Mouse (Mus musculus): Measurements from ENCODE around the gene Trap1a.
A peak's percentile ranks its signal among the peaks of the same experiment; 100 is the strongest.
"Not testable (repeated sequence)": the region's sequence is repeated elsewhere in the genome, so short reads cannot be mapped to it uniquely, and the experiment has no call there.

Gene Trap1a

DNA sequence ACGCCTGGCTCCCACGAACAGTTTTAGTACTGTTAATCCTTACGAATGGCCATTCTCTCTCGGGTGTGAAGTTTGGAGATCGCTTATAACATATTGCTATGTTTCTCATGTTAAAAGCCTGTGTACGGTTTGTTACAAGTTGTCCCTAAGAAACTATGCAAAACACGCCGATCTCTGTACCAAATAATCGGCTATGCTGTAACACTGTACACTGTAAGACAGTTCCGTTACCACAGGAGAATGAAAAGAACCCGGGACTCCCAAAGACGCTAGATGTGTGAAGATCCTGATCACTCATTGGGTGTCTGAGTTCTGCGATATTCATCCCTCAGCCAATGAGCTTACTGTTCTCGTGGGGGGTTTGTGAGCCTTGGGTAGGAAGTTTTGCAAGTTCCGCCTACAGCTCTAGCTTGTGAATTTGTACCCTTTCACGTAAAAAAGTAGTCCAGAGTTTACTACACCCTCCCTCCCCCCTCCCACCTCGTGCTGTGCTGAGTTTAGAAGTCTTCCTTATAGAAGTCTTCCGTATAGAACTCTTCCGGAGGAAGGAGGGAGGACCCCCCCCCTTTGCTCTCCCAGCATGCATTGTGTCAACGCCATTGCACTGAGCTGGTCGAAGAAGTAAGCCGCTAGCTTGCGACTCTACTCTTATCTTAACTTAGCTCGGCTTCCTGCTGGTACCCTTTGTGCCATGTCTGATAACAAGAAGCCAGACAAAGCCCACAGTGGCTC, at the start of gene Trap1a:
Gene Trap1a (plus strand): TSS at position 421 of the 732 bp plus-strand sequence.
- DNase-seq (ENCODE audit: low spot score in 2 of 2): no peak

DNA sequence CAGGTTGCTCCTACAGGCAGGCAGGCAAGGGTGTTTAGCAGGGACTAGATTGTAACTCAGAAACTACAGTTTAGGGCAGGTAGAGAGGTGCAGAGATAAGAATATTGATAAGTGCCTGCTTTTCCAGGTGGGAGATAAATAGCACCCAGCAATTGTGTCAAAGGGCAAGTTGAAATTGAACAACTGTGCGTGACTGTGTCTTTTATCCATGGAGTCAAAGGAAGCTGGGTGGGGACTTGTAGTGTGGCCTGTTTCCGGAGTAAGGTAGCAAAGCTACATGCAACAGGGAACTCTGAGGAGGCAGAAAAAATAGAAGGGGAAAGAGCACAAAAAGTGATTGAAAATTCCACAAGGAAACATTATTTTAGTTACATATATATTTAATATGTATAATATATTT, 40.4 kb upstream of the Trap1a start:
- no peak for DNase-seq (ENCODE audit: low spot score in 2 of 2)

DNA sequence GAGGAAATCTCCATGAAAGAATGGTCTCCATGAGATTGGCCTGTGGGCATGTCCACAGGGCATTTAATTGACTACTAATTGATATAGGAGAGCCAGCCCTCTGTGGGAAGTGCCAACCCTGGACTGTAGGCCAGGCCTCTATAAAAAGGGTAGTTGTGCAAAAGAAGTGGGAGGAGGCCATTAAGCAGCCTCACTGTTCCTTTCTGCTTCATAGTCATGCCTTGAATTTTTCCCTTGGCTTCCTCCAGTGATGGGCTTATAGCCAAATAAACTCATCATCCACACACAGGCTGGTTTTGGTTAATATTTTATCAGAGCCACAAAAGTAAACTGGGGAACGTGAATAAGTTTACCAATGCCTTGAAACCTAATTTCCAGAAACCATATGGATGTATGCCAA, 38.2 kb upstream of the Trap1a start:
- DNase-seq (ENCODE audit: low spot score in 2 of 2): no peak

DNA sequence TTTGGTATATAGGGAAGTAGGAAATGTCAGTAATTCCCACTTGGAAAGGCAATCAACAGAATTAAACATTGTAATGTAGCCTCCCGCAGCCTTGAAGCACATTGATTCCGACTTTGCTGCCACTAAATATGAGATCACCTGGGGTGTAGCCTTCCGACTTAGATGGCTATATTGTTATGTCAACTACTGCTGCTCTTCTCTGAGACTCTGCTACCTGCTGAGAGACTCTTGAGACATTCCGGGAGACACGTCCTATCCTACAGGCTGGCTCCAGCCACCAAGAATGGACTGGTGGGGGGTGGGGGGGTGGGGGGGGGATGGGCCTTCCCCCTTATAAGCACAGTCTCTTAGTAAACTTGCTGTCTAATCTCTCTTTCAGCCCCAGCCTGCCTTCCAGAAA, 16.1 kb upstream of the Trap1a start:
- DNase-seq (ENCODE audit: low spot score in 2 of 2): not testable (repeated sequence)

DNA sequence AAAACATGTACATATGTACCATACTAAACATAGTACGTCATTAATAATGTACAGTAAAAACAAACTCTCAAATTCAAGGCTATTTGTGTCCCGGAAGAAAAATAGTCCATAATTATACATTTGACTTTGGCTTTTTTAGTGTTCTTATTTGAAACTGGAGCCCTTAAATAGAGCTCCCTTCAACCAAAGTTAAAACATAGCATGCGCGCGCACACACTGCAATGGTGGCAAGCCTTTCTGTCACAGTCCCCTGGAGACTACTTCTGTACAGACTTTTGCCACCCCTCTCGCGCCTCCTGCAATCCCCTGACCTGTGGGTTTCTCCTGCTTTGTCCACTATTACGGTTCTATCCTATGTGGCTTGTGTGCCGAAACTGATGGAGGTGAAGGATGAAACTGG, 900 bp upstream of the Trap1a start:
- DNase-seq (ENCODE audit: low spot score in 2 of 2): no peak

DNA sequence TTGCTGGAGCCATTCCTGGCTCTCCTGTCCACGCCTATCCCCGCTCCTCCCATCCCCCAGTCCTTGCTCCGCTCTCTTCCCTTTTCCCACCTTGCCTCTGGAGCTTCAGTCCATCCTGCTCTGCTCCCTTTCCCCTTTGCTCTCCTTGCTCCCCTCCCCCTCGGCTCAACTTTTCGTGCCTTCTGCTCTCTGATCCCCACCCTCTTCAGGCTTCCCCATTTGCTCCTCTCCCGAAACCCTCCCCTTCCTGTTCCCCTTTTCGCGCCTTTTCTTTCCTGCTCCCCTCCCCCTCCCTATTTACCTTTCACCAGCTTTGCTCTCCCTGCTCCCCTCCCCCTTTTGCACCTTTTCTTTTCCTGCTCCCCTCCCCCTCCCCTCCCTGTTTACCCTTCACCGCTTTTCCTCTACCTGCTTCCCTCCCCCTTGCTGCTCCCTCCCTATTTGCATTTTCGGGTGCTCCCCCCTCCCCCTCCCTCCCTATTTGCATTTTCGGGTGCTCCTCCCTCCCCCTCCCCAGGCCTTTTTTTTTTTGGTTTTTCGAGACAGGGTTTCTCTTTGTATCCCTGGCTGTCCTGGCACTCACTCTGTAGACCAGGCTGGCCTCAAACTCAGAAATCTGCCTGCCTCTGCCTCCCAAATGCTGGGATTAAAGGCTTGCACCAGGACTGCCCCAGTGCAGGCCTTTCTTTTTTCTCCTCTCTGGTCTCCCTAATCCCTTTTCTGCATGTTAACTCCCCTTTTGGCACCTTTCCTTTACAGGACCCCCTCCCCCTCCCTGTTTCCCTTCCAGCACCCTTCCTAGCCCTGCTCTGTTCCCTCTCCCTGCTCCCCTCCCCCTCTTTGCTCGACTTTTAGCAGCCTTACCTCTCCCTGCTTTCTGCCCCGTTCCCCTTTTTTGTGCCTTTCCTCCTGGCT, 1.3 kb downstream of the Trap1a start:
- no peak for DNase-seq (ENCODE audit: low spot score in 2 of 2)

DNA sequence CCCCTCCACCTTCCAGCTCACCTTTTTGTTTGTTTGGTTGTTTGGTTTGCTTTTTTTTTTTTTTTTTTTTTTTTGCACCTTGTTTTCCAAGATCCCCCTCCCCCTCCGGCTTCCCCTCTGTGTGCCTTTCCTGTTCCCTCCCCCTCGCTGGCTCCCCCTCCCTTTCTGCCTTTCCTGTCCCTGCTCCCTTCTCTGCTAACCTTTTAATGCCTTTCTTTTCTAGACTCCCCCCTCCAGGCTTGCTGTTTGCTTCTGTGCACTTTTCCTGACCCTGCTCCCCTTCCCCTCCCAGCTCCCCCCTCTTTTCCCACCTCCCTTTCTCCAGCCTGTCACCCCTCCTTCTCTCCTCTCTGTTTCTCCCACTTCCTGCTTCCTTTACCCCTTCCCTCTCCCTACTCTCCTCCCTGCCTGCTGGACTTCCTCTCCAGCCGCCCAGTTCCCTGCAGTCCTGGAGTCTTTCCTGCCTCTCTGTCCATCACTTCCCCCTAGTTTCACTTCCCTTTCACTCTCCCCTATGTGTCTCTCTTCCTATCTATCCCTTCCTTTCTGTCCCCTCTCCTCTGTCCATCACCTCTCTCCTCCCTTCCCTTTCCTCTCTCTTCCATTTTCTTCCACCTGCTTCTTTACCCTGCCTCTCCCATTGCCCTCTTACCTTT, 2.1 kb downstream of the Trap1a start:
- DNase-seq (ENCODE audit: low spot score in 2 of 2): no peak

DNA sequence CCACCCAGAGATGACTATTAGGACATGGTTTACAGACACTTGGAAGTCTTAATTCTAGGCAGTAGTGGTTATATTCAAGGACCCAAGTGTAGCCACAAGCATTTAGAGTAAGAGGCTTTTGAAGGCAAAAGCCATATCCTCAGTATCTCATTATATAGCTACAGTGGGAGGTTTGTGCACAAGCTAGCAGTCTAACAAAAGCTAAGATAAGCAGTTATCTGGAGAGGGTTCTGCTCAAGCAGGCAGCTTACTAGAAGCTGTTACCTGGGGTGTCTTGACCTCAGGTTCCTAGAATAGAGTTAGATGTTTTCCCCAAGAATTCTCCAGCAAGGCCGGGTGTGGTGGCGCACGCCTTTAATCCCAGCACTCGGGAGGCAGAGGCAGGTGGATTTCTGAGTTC, 6.1 kb downstream of the Trap1a start:
- DNase-seq (ENCODE audit: low spot score in 2 of 2): no peak

DNA sequence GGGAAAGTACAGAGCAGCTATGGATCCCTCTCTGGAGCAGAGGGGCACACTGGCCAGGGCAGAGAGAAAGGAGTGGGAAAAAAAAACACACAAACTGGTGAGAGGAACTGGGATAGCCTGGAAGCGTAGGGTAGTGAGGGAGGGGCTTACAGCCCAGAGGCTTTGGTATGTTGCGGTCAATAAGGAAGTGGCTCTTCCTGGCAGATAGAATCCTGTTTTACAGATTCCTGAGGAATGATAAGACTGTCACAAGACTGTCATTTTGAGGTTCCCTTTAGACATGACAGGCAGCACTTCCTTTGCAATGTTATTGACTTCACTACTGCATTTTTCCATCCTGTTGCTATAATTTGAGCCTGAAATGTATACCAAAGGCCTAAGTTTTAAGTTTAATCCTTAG, 7.7 kb downstream of the Trap1a start:
- no peak for DNase-seq (ENCODE audit: low spot score in 2 of 2)

DNA sequence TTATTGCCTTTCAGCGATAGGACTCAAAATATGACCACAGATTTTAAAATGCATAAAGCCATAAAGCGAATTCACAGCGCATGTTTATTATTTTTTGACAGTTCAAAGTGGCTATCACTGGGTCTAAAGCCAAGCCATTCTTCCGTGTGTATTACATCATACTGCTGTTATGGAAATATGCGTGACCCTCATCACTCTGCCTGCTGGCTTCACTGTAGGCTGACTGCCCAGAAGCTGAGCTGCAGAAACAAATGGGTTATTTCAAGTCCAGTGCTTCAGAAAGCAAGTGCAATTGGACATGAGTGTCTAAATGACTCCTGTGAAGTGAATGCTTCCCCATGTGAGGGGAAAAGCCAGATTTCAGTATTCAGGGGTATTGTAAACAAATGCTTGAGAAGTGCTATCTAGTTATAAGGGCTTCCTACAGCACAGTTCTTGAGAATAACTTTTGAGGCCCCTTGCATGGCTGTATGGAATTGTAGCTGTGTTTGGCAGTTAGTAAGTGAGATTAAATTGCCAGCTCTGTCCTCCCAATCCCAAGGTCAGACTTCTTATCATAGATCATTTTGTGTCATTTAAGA, 18.8 kb downstream of the Trap1a start:
- DNase-seq (ENCODE audit: low spot score in 2 of 2): no peak

DNA sequence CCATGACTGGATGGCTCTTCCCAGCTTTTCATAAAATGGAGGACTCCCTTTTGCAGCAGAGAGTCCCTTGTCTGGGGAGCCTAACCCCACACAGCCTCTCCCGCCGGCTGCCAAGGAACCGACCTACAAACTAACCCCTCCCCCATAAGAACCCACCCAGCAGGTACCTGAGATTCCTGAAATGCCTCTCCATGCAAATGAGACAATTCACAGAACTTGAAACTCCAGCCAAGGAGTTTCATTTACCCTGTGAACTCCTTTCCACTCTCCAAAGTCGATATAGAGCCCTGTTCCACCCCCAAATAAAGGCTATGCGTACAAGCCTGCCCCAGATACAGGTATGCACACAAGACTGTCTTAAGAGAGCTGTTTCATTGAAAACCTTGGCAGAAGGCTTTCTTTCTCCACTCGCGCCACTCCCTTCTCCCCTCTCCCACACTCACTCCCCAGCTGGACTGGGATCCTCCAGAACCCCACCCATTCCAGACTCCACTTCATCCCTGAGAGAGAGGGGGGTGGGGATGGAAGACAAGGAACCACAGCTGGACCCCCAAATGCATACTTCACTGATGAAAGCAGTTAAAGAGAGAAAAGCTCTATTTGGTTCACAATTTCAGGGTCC, 24.3 kb downstream of the Trap1a start:
- DNase-seq (ENCODE audit: low spot score in 2 of 2): no peak

DNA sequence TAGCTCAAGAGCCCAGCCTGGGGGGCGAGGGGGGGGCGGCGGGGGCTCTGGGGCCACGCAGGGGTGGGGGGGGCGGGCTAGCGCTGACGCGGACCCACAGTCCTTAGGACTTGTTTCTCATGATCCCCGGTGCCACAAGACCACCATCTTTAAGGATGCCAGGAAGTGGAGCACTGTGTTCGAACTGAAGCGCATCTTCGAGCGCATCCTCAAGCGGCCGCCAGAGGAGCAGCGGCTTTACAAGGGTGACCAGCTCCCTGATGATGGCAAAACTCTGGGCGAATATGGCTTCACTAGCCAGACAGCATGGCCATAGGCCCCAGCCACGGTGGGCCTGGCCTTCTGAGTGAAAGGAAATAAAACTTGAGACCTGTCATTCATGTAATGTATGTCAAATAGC, 24.9 kb downstream of the Trap1a start:
- no peak for DNase-seq (ENCODE audit: low spot score in 2 of 2)

DNA sequence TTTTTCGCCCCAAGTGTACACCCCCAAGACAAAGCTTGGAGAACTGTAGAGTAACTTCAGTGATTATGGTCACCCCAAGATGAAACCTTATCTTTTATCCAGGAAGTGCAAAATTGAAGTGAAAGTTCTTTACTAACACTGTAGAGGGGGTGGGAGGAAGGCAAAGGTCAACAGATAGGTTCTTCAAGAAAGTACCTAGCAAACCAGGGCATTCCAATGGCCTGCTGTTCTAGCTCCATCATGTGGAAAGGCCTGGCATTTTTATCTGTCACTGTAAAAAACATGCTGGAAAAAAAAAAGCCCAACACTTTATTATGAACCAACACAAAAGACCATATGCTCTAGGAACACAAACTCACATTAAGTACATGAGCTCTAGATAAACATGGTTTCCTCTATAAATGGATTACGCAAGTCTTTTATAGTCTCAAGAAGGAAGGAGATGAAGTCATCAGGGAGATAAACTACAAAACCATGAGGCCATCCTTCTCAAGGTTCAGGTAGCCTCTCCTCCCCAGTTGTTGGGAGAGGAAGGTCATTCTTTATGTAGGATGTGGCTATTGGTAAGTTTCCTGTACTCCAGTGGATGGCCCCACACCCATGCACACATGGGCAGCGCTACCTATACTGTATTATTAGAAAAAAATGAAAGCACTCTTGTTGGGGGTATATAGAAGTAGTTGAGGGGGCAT, 33.5 kb downstream of the Trap1a start:
- no peak for DNase-seq (ENCODE audit: low spot score in 2 of 2)

DNA sequence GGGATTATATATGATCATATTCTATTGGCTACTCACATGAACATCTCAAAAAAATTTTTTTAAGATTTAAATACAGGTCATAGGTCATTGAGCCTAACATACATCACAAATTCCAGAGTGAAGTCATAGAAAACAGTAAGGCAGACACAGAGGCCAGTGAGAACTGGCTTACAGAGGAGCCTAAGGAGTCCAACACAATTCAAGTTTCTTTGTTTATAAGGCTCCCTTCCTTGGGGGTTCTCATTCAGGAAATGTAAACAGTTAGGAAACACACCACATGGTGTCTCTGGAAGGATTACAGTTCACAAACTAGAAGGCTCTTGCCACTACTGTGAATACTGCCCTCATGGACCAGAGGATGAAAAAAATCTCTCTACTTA, 34.0 kb downstream of the Trap1a start:
- no peak for DNase-seq (ENCODE audit: low spot score in 2 of 2)

DNA sequence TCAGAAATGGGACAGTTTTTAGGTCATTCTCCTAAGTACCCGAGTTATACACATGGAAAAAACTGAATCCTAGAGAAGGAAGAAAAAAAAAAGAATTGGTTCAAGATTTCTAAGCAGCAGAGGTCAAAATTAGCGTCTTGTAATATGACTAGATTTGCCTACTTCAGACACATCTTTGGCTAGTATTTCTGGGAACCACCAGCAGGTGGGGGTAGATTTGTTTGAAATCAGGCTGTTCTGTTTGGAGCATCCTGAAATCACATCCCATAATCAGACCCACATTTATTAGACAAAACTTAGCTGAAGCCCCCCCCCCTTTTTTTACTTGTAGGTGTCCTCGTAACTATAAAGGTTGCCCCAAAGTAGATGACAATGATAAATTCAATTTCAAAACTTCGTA, 35.6 kb downstream of the Trap1a start:
- peak in 1 of 2 experiments; percentile 14 for DNase-seq (ENCODE audit: low spot score in 2 of 2)

DNA sequence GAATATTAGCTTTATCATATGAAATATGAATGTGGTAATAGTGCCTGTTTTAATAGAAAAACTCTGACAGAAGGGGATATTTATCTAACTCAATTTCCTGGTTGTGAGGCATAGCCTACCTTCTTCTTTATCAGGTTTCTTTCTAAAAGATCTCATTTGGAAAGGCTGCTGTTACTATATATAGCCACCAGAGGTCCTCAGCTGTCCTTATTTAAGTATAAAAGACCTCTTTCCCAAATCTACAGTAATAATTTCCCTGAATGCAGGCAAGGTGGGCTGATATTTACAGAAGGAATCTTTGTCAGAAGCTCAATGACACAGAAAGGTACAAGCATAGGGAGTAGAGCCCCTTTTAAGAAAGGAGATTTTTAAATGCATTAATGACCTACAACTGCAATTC, 39.2 kb downstream of the Trap1a start:
- no peak for DNase-seq (ENCODE audit: low spot score in 2 of 2)

All from frontal cortex, postnatal 10 days (tissue).